Mouse (Mus musculus) gastrocnemius, adult 2 months (tissue): ENCODE measurements around the gene Heatr5b. TPM values are rescaled to one million over a fixed set of nuclear protein-coding genes. Genes with fewer than 3 reads are reported as not detected.
"Not testable (repeated sequence)": the region's sequence is repeated elsewhere in the genome, so short reads cannot be mapped to it uniquely, and the experiment has no call there.

ENCODE experiments used
- DNase-seq: peaks from one replicate; pipeline ENCODE4 v3.0.0; 2022
- H3K27ac ChIP-seq: fragments of 200-600 bp; 2 replicates; pipeline ENCODE4 v1.8.1; 2022; ENCODE audit warnings: mild to moderate bottlenecking
- H3K4me3 ChIP-seq: fragments of 200-600 bp; 2 replicates; pipeline ENCODE4 v1.8.1; 2022; ENCODE audit warnings: mild to moderate bottlenecking, moderate library complexity
- CTCF ChIP-seq: fragments of 200-600 bp; IDR thresholded peaks from 2 replicates; pipeline ENCODE4 v1.8.1; 2022; ENCODE audit warnings: antibody characterized with exemption, mild to moderate bottlenecking, moderate library complexity
- intact Hi-C: fragments of 180-260 bp; cut with DNase I; formaldehyde crosslinking; loops from one replicate; pipeline ENCODE4 v1.15.1; 2025
- total RNA-seq, 2 experiments: library from RNA; stranded (reverse); gene quantifications; 2 replicates each; pipeline ENCODE4 v1.2.3; 2021

Gene Heatr5b
- total RNA-seq, 2 experiments from 2014 or later = 7.3 to 10.1 TPM

DNA sequence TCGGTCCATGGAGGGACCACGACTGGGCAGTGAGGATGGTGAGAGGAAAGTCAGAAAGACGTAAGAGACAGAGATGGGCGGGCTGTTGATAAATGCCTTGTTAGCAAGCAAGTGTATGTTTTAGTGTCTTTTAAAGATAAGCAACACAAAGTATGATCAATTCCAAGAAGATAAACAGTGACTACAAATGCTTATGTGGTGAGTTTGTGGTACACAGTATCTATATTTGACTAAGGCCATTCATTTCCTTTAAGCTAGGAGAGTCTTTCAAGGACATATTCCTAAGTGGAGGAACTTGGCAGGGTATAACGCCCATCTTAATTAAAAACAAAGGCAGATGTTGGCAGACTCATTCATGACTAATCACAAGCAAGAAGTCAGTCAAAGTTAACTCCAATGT is 40.8 kb downstream of the Heatr5b start:
- no peak for DNase-seq
- Histone ChIP-seq H3K27ac (no peak overlapping the region), H3K4me3 (no peak overlapping the region)
- intact Hi-C loops = no loop called here
- TF ChIP-seq CTCF = no peak

- intact Hi-C loops = no loop called here
- no peak for TF ChIP-seq CTCF
- no peak overlapping the region for H3K4me3 ChIP-seq
- no peak for DNase-seq
- H3K27ac ChIP-seq = peak overlapping the region; percentile 39
Measured at GRCm38 (mm10) chr17:78792122-78792521, 43.0 kb downstream of the Heatr5b start.

GRCm38 (mm10) chr17:78791690-78792070 is 43.5 kb downstream of the Heatr5b start:
- Histone ChIP-seq H3K27ac (peak overlapping the region; percentile 39), H3K4me3 (no peak overlapping the region)
- no peak for TF ChIP-seq CTCF
- intact Hi-C loops = no loop called here
- no peak for DNase-seq

- TF ChIP-seq CTCF = no peak
- intact Hi-C loops = no loop called here
- Histone ChIP-seq H3K4me3 (no peak overlapping the region), H3K27ac (peak overlapping the region; percentile 39; the same call in 1 of the 2 replicates)
- no peak for DNase-seq
Measured at GRCm38 (mm10) chr17:78791068-78791689, 44.0 kb downstream of the Heatr5b start.

- DNase-seq, H3K27ac ChIP-seq, H3K4me3 ChIP-seq, intact Hi-C loops: not testable (repeated sequence)
- peak; percentile 30; the same call in 1 of the 2 replicates for TF ChIP-seq CTCF
Measured at GRCm38 (mm10) chr17:78788273-78788672, 46.9 kb downstream of the Heatr5b start.

DNA sequence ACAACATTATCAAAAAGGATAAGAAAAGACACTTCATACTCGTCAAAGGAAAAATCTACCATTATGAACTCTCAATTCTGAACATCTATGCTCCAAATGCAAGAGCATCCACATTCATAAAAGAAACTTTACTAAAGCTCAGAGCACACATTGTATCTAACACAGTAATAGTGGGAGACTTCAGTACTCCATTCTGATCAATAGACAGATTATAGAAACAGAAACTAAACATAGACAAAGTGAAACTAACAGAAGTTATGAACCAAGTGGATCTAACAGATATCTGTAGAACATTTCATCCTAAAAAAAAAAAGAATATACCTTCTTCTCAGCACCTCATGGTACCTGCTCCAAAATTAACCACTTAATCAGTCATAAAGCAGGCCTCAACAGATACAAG is 56.4 kb downstream of the Heatr5b start:
- no peak for DNase-seq
- no peak overlapping the region for H3K27ac ChIP-seq
- no peak overlapping the region for H3K4me3 ChIP-seq
- no peak for TF ChIP-seq CTCF
- intact Hi-C loops = no loop called here

GRCm38 (mm10) chr17:78772317-78772716 is 62.8 kb downstream of the Heatr5b start:
- H3K27ac ChIP-seq = no peak overlapping the region

GRCm38 (mm10) chr17:78770932-78771331 is 64.2 kb downstream of the Heatr5b start:
- Histone ChIP-seq H3K27ac (no peak overlapping the region), H3K4me3 (no peak overlapping the region)
- TF ChIP-seq CTCF = no peak
- intact Hi-C loops = no loop called here
- DNase-seq = no peak

More at GRCm38 (mm10) chr17:78772317-78772716, 62.8 kb downstream of the Heatr5b start:
- no peak overlapping the region for H3K4me3 ChIP-seq
- TF ChIP-seq CTCF = no peak
- no peak for DNase-seq
- intact Hi-C loops = no loop called here

GRCm38 (mm10) chr17:78769341-78769740 is 65.8 kb downstream of the Heatr5b start:
- Histone ChIP-seq H3K4me3 (no peak overlapping the region), H3K27ac (no peak overlapping the region)
- TF ChIP-seq CTCF = no peak
- intact Hi-C loops = no loop called here
- no peak for DNase-seq

- intact Hi-C loops = no loop called here
- H3K27ac ChIP-seq = no peak overlapping the region
- no peak for TF ChIP-seq CTCF
- H3K4me3 ChIP-seq = no peak overlapping the region
- DNase-seq = no peak
Measured at GRCm38 (mm10) chr17:78768937-78769336, 66.2 kb downstream of the Heatr5b start.

DNA sequence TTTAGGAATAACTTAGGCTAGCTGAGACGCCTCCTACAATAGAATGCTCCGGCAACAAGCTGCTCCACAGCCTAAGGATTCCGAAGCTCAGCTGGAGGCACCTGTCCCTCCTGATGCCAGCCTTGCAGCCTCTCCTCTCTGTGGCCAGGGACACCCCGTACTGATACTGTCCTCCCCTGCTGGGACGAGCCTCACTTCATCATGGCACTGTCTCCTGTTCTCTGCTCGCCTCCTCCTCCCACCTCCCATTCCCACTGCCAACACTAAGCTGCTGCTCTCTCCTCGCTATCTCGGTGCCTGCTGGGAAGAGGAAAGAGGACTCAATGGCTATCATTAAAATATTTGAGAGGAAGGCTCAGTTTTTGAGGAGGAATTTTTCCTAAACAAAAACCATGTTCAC is 67.6 kb downstream of the Heatr5b start:
- no peak overlapping the region for H3K27ac ChIP-seq
- intact Hi-C loops = no loop called here
- no peak for TF ChIP-seq CTCF
- no peak overlapping the region for H3K4me3 ChIP-seq
- no peak for DNase-seq

DNA sequence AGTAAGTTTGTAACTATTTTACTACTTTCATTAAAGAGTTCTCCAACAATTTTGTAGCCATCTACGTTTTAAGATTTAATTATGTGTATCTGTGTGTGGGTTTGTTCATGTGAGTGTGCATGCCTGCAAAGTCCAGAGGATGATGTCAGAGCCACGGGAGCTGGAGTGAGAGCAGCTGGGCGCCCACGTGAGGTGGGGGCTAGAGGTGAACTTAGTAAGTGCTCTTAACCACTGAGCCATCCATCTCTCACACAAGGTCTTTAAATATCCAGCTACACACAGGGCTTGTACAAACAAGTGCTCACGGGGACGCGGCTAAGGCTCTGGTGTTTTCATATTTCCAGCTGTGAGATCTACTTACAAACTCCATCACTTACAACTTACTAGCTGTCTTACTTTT is 69.1 kb downstream of the Heatr5b start:
- intact Hi-C loops = no loop called here
- H3K27ac ChIP-seq = no peak overlapping the region
- DNase-seq = no peak
- TF ChIP-seq CTCF = no peak
- no peak overlapping the region for H3K4me3 ChIP-seq

DNA sequence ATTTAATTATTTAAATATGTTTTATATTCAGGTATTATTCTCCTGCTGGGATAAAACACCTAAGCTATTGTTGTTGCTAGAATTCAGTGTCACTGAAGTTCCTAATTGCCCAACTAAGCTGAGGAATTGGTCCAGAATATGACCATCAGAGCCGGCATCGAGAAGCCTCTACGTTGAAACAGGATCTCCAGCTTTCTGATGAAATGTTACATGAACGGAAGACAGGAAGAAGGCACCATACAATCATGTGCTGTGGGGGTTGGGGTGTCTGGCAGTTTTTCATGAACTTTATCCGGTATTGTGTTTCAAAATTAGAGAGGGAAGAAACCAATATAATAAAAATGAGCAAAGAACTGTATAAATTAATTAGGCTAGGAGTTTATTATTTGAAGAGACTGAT is 71.9 kb downstream of the Heatr5b start:
- Histone ChIP-seq H3K4me3 (no peak overlapping the region), H3K27ac (no peak overlapping the region)
- no peak for TF ChIP-seq CTCF
- intact Hi-C loops = no loop called here
- DNase-seq = no peak

DNA sequence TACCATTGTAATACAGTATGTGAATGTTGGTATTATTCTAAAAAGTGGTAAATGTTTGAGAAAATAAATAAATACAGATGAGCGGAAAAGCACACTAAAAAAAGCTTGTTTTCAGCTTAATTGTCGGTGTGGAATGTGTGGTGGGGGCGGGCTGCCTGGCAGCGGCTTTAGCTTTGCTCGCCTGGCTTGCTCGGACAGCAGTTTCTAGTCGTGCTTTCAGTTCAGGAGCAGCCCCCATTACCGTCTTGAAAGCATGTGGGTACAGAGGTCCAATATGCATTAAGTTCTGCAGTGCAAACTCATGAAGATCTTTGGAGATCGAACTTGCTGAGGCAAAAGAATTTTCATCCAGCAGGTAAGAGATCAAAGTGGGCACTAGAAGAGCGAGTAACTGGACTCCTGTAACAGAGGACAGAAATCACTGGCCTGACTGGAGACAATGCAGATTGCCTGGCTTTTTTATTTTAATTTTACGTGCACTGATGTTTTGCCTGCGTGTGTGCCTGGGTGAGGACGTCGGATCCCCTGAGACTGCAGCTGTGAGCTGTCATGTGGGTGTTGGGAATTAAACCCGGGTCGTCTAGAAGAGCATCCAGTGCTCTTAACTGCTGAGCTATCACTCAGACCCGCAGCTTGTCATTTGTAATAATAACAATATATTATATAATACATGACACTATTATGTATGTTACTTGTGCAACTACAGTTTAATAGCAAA is 82.1 kb downstream of the Heatr5b start:
- Histone ChIP-seq H3K27ac (no peak overlapping the region), H3K4me3 (no peak overlapping the region)
- DNase-seq = no peak
- intact Hi-C loops = no loop called here
- TF ChIP-seq CTCF = no peak
